Mouse (Mus musculus) kidney, postnatal 0 days (tissue): ENCODE results near the gene Bcas1. TPM values are rescaled to one million over a fixed set of nuclear protein-coding genes. Genes with fewer than 3 reads are reported as not detected.

Experiments used
- ATAC-seq: fragments of 200-750 bp; cut with Nextera tagmentation; replicated peaks from 2 replicates; pipeline ENCODE4 v1.8.0; 2017; ENCODE audit warnings: low read depth, moderate number of reproducible peaks, moderate TSS enrichment, moderate library complexity; ENCODE audit not compliant: low FRiP score
- DNase-seq: peaks from one replicate; pipeline ENCODE4 v3.0.0-alpha.2; 2016; ENCODE audit warnings: low spot score
- H3K27ac ChIP-seq: fragments of 300-500 bp; sonication (generic); 2 replicates; pipeline ENCODE4 v1.5.1; 2014; ENCODE audit warnings: mild to moderate bottlenecking
- H3K27me3 ChIP-seq: fragments of 300-500 bp; sonication (generic); 2 replicates; pipeline ENCODE4 v1.6.1; 2014; ENCODE audit warnings: low read length, mixed read lengths; ENCODE audit not compliant: insufficient read depth
- H3K36me3 ChIP-seq: fragments of 300-500 bp; sonication (generic); 2 replicates; pipeline ENCODE4 v1.6.1; 2014; ENCODE audit warnings: low read length, mixed read lengths; ENCODE audit not compliant: insufficient read depth
- H3K4me1 ChIP-seq: fragments of 300-500 bp; sonication (generic); replicated peaks from 2 replicates; pipeline ENCODE4 v1.6.1; 2014; ENCODE audit warnings: antibody characterized with exemption, low read length, mixed read lengths; ENCODE audit not compliant: insufficient read depth
- H3K4me2 ChIP-seq: fragments of 300-500 bp; sonication (generic); 2 replicates; pipeline ENCODE4 v1.6.1; 2014; ENCODE audit warnings: mild to moderate bottlenecking, low read length, moderate library complexity, mixed read lengths
- H3K4me3 ChIP-seq: fragments of 300-500 bp; sonication (generic); replicated peaks from 2 replicates; pipeline ENCODE4 v1.5.1; 2014; ENCODE audit warnings: low read depth, low read length
- H3K9ac ChIP-seq: fragments of 300-500 bp; sonication (generic); 2 replicates; pipeline ENCODE4 v1.6.1; 2014; ENCODE audit warnings: low read depth, low read length
- H3K9me3 ChIP-seq: fragments of 300-500 bp; sonication (generic); replicated peaks from 2 replicates; pipeline ENCODE4 v1.6.1; 2016; ENCODE audit warnings: low read length, inconsistent platforms, mixed read lengths
- CTCF ChIP-seq: IDR thresholded peaks from 2 replicates; pipeline ENCODE4 v1.5.1; 2016; ENCODE audit warnings: antibody characterized with exemption, low read depth, mild to moderate bottlenecking, moderate library complexity
- WGBS: fragments of 180-500 bp; shearing (Covaris S2); extraction: QIAGEN DNeasy Blood & Tissue Kit; methylation state at CpG from one replicate; pipeline ENCODE4 v1.1.7; 2014; 5-methylcytosine and 5-hydroxymethylcytosine counted together
- polyA plus RNA-seq: library from polyadenylated mRNA; unstranded; fragments of >200 nt; fragmentation: Nextera tagmentation; extraction: Ambion mirVana; gene quantifications from 2 replicates; pipeline ENCODE4 v1.2.1, GENCODE M21; 2015

The Bcas1 gene
- polyA plus RNA-seq, 1 experiment from 2014 or later, result 0.61 TPM

- WGBS, result 51% methylated on average over 3 of the region's 3 CpGs
- no peak overlapping the region for H3K4me3 ChIP-seq
- no peak overlapping the region for H3K27ac ChIP-seq
- H3K36me3 ChIP-seq, result no peaks in the 10 kb centered on the region
- no peaks in the 10 kb centered on the region for H3K27me3 ChIP-seq
- no peaks in the 10 kb centered on the region for H3K4me1 ChIP-seq
- no peak for ATAC-seq
- H3K9ac ChIP-seq, result no peak overlapping the region
- TF ChIP-seq CTCF, result no peak
- no peaks in the 10 kb centered on the region for H3K9me3 ChIP-seq
- H3K4me2 ChIP-seq, result no peak overlapping the region
- DNase-seq, result peak; percentile 39
Observed at GRCm38 (mm10) chr2:170365271-170365670, 62.4 kb downstream of the Bcas1 start.

- peak; percentile 50 for TF ChIP-seq CTCF
- Histone ChIP-seq H3K27ac (no peak overlapping the region), H3K4me2 (no peak overlapping the region), H3K9me3 (no peaks in the 10 kb centered on the region), H3K4me1 (no peaks in the 10 kb centered on the region), H3K4me3 (no peak overlapping the region), H3K9ac (no peak overlapping the region), H3K27me3 (no peaks in the 10 kb centered on the region), H3K36me3 (no peaks in the 10 kb centered on the region)
- DNase-seq (peak; percentile 28), ATAC-seq (no peak)
- WGBS, result 65% methylated on average over 16 of the region's 16 CpGs
Observed at GRCm38 (mm10) chr2:170356667-170357374, 70.8 kb downstream of the Bcas1 start.

- TF ChIP-seq CTCF, result peak; percentile 93
- Histone ChIP-seq H3K9ac (no peak overlapping the region), H3K27me3 (no peaks in the 10 kb centered on the region), H3K4me1 (no peaks in the 10 kb centered on the region), H3K27ac (no peak overlapping the region), H3K9me3 (no peaks in the 10 kb centered on the region), H3K4me3 (no peak overlapping the region), H3K4me2 (peak overlapping the region; percentile 46), H3K36me3 (no peaks in the 10 kb centered on the region)
- DNase-seq (peak; percentile 95), ATAC-seq (peak; percentile 66; the same call in 1 of the 2 replicates)
- WGBS, result 8% methylated on average over 10 of the region's 10 CpGs
Observed at GRCm38 (mm10) chr2:170354963-170355367, 72.7 kb downstream of the Bcas1 start.

- TF ChIP-seq CTCF, result no peak
- Histone ChIP-seq H3K4me3 (no peak overlapping the region), H3K36me3 (no peaks in the 10 kb centered on the region), H3K4me1 (no peaks in the 10 kb centered on the region), H3K4me2 (no peak overlapping the region), H3K27ac (no peak overlapping the region), H3K9me3 (no peaks in the 10 kb centered on the region), H3K9ac (no peak overlapping the region), H3K27me3 (no peaks in the 10 kb centered on the region)
- no peak for DNase-seq
- ATAC-seq, result no peak
- WGBS, result 92% methylated on average over 4 of the region's 4 CpGs
Observed at GRCm38 (mm10) chr2:170352273-170352672, 75.4 kb downstream of the Bcas1 start.

GRCm38 (mm10) chr2:170351847-170352246 is 75.8 kb downstream of the Bcas1 start:
- no peak for DNase-seq
- Histone ChIP-seq H3K9ac (no peak overlapping the region), H3K27me3 (no peaks in the 10 kb centered on the region), H3K36me3 (no peaks in the 10 kb centered on the region), H3K27ac (no peak overlapping the region), H3K9me3 (no peaks in the 10 kb centered on the region), H3K4me2 (no peak overlapping the region), H3K4me1 (no peaks in the 10 kb centered on the region), H3K4me3 (no peak overlapping the region)
- ATAC-seq, result no peak; the same call in 1 of the 2 replicates
- TF ChIP-seq CTCF, result no peak
- WGBS, result 88% methylated on average over 6 of the region's 6 CpGs

GRCm38 (mm10) chr2:170349784-170350183 is 77.9 kb downstream of the Bcas1 start:
- Histone ChIP-seq H3K4me1 (peaks cover 12% of the 10 kb centered on the region; the same call in 1 of the 2 replicates), H3K9me3 (no peaks in the 10 kb centered on the region), H3K27me3 (no peaks in the 10 kb centered on the region), H3K4me2 (no peak overlapping the region), H3K36me3 (no peaks in the 10 kb centered on the region), H3K9ac (no peak overlapping the region), H3K27ac (no peak overlapping the region), H3K4me3 (no peak overlapping the region)
- DNase-seq (peak; percentile 70), ATAC-seq (peak; percentile 47; the same call in 1 of the 2 replicates)
- TF ChIP-seq CTCF, result no peak
- 58% methylated on average over 5 of the region's 5 CpGs for WGBS
